Mouse (Mus musculus) large intestine, adult 2 months (tissue): ENCODE data around the gene Usf2. TPM values are rescaled to one million over a fixed set of nuclear protein-coding genes. Genes with fewer than 3 reads are reported as not detected.
"Not testable (repeated sequence)": the region's sequence is repeated elsewhere in the genome, so short reads cannot be mapped to it uniquely, and the experiment has no call there.

Experiments
- DNase-seq: peaks from one replicate; pipeline ENCODE4 v3.0.0-alpha.2; 2012; ENCODE audit warnings: low read depth, low spot score
- WGBS: fragments of 180-500 bp; shearing (Covaris S2); methylation state at CpG from one replicate; pipeline ENCODE4 v1.1.7; 2018; 5-methylcytosine and 5-hydroxymethylcytosine counted together
- polyA plus RNA-seq: library from polyadenylated mRNA; depleted of rRNA; stranded (reverse); fragments of >200 nt; gene quantifications from 2 replicates; pipeline ENCODE4 v1.2.3, GENCODE M21; 2012; rRNA removed

Gene Usf2
- polyA plus RNA-seq, 1 experiment, result 55.1 TPM

GRCm38 (mm10) chr7:30924581-30924980 lies 32.0 kb downstream of the Usf2 start, which contains the start of gene Hamp2:
Hamp2 (minus strand) TSS chr7:30924681.
- WGBS, result 69% methylated on average over 2 of the region's 2 CpGs
- not testable (repeated sequence) for DNase-seq

GRCm38 (mm10) chr7:30924071-30924470 lies 32.5 kb downstream of the Usf2 start:
- DNase-seq, result no peak
- WGBS, result 30% methylated on average over 3 of the region's 3 CpGs

- 49% methylated on average over 3 of the region's 3 CpGs for WGBS
- not testable (repeated sequence) for DNase-seq
These were observed 34.1 kb downstream of the Usf2 start for GRCm38 (mm10) chr7:30922490-30922889.

- 60% methylated on average over 3 of the region's 3 CpGs for WGBS
- no peak for DNase-seq
These were observed 36.4 kb downstream of the Usf2 start for GRCm38 (mm10) chr7:30920217-30920616.

GRCm38 (mm10) chr7:30917219-30917618 lies 39.4 kb downstream of the Usf2 start:
- no peak for DNase-seq
- 36% methylated on average over 4 of the region's 4 CpGs for WGBS

- WGBS, result 37% methylated on average over 6 of the region's 6 CpGs
- no peak for DNase-seq
These were observed 39.9 kb downstream of the Usf2 start for GRCm38 (mm10) chr7:30916713-30917112.

GRCm38 (mm10) chr7:30914732-30915131 lies 41.9 kb downstream of the Usf2 start, which contains the start of gene Mag:
Mag (minus strand) TSS chr7:30914873.
- WGBS, result 67% methylated on average over 8 of the region's 8 CpGs
- DNase-seq, result no peak

GRCm38 (mm10) chr7:30909773-30910172 lies 46.8 kb downstream of the Usf2 start:
- WGBS, result 39% methylated on average over 6 of the region's 6 CpGs

GRCm38 (mm10) chr7:30908992-30909431 lies 47.6 kb downstream of the Usf2 start:
- 21% methylated on average over 16 of the region's 17 CpGs for WGBS

More at GRCm38 (mm10) chr7:30909773-30910172, 46.8 kb downstream of the Usf2 start:
- DNase-seq, result no peak

GRCm38 (mm10) chr7:30908277-30908991 lies 48.2 kb downstream of the Usf2 start:
- 3% methylated on average over 26 of the region's 26 CpGs for WGBS
- no peak for DNase-seq

More at GRCm38 (mm10) chr7:30908992-30909431, 47.6 kb downstream of the Usf2 start:
- DNase-seq, result no peak

- WGBS, result 26% methylated on average over 4 of the region's 4 CpGs
- no peak for DNase-seq
These were observed 52.6 kb downstream of the Usf2 start for GRCm38 (mm10) chr7:30904042-30904441.

Other genes with a start within 250 kb of the Usf2 start
- gene Atp4a, start 244.6 kb downstream of the Usf2 start, polyA plus RNA-seq, result 0.71 and 1.2 TPM in 2 replicates
- gene Tmem147, start 227.3 kb downstream of the Usf2 start, polyA plus RNA-seq, result 227 and 258 TPM in 2 replicates
- gene Gapdhs, start 213.1 kb downstream of the Usf2 start, polyA plus RNA-seq, result not detected in 2 replicates
- 0.69 and 0.73 TPM in 2 replicates for gene Sbsn, start 205.3 kb downstream of the Usf2 start, polyA plus RNA-seq
- 3.4 and 4.9 TPM in 2 replicates for gene Dmkn, start 193.0 kb downstream of the Usf2 start, polyA plus RNA-seq
- gene Krtdap, start 168.9 kb downstream of the Usf2 start, polyA plus RNA-seq, result 0.41 TPM in 1 of 2 replicates, not detected in the other
- 11.1 and 13.6 TPM in 2 replicates for gene Ffar2, start 133.0 kb downstream of the Usf2 start, polyA plus RNA-seq
- gene Ffar3, start 100.6 kb downstream of the Usf2 start, polyA plus RNA-seq, result 1.6 and 2.7 TPM in 2 replicates
- gene Ffar1, start 95.2 kb downstream of the Usf2 start, polyA plus RNA-seq, result 1.5 TPM in 2 replicates
- 15.1 and 20.1 TPM in 2 replicates for gene Cd22, start 76.5 kb downstream of the Usf2 start, polyA plus RNA-seq
- gene Mag, start 41.9 kb downstream of the Usf2 start, polyA plus RNA-seq, result 0.51 and 1.2 TPM in 2 replicates
- gene Hamp2, start 32.1 kb downstream of the Usf2 start, polyA plus RNA-seq, result 0.61 and 0.71 TPM in 2 replicates
- gene Hamp, start 12.8 kb downstream of the Usf2 start, polyA plus RNA-seq, result 1.7 and 3.2 TPM in 2 replicates
- gene Lsr, start 16.7 kb upstream of the Usf2 start, polyA plus RNA-seq, result 392 and 435 TPM in 2 replicates
- gene Fam187b, start 17.0 kb upstream of the Usf2 start, polyA plus RNA-seq, result 12.1 and 13.5 TPM in 2 replicates
- 49.2 and 54.5 TPM in 2 replicates for gene Fxyd5, start 85.7 kb upstream of the Usf2 start, polyA plus RNA-seq
- 2.6 and 4.2 TPM in 2 replicates for gene Fxyd7, start 94.7 kb upstream of the Usf2 start, polyA plus RNA-seq
- gene Fxyd1, start 100.4 kb upstream of the Usf2 start, polyA plus RNA-seq, result 80.0 and 106 TPM in 2 replicates
- 2.9 and 3.5 TPM in 2 replicates for gene Lgi4, start 102.5 kb upstream of the Usf2 start, polyA plus RNA-seq
- 46.5 and 63.0 TPM in 2 replicates for gene Fxyd3, start 119.9 kb upstream of the Usf2 start, polyA plus RNA-seq
- gene Hpn, start 158.5 kb upstream of the Usf2 start, polyA plus RNA-seq, result 3.8 and 4.1 TPM in 2 replicates
- gene Scn1b, start 170.2 kb upstream of the Usf2 start, polyA plus RNA-seq, result 14.0 and 15.5 TPM in 2 replicates
- 45.0 and 47.4 TPM in 2 replicates for gene Gramd1a, start 199.1 kb upstream of the Usf2 start, polyA plus RNA-seq